ENCODE assay signal across 8 mouse cellular contexts in genomic region chr9:56936861-56937222, GRCm38 (mm10). TPM values are rescaled to one million over a fixed set of nuclear protein-coding genes. Genes with fewer than 3 reads are reported as not detected.
DNase-seq lines count a peak whose midpoint lies in the region; ATAC-seq lines count a peak whose summit lies in the region.

No protein-coding gene starts in this region.

- H3K4me3 ChIP-seq in kidney, embryonic 15.5 days (replicated peaks): peak overlapping the region; percentile 90
- peak overlapping the region; percentile 41 for H3K4me3 ChIP-seq in brown adipose tissue, adult 24 weeks (ENCODE audit: insufficient read depth, low read depth, low read length)
- H3K4me3 ChIP-seq in hindbrain, embryonic 15.5 days: peak overlapping the region; percentile 82
- peak overlapping the region; percentile 78 for H3K4me3 ChIP-seq in midbrain, embryonic 14.5 days (replicated peaks; ENCODE audit: low read depth, low read length)

- no peaks in the 10 kb centered on the region for H3K36me3 ChIP-seq in kidney, embryonic 15.5 days
- H3K36me3 ChIP-seq in hindbrain, embryonic 15.5 days: no peaks in the 10 kb centered on the region
- H3K36me3 ChIP-seq in midbrain, embryonic 14.5 days (ENCODE audit: control insufficient read depth, insufficient read depth, low read length): no peaks in the 10 kb centered on the region

- peak overlapping the region; percentile 19; the same call in 1 of the 2 replicates for H3K9ac ChIP-seq in kidney, embryonic 15.5 days
- H3K9ac ChIP-seq in hindbrain, embryonic 15.5 days: peak overlapping the region; percentile 39; the same call in 1 of the 2 replicates
- H3K9ac ChIP-seq in midbrain, embryonic 14.5 days (replicated peaks; ENCODE audit: low read length): 0 out of 2 replicates have a peak overlapping the region, but pooled peaks have one; percentile 14

- H3K27me3 ChIP-seq in kidney, embryonic 15.5 days: no peaks in the 10 kb centered on the region
- no peaks in the 10 kb centered on the region for H3K27me3 ChIP-seq in hindbrain, embryonic 15.5 days
- no peaks in the 10 kb centered on the region for H3K27me3 ChIP-seq in midbrain, embryonic 14.5 days (ENCODE audit: control insufficient read depth, insufficient read depth, low read length)

- no peak for DNase-seq in kidney, postnatal 36 days
- no peak for DNase-seq in midbrain, embryonic 14.5 days
- no peak for DNase-seq in left cerebral cortex, postnatal 10 days (ENCODE audit: extremely low spot score in 1 of 2, low spot score in 2 of 2)
- DNase-seq in left cerebral cortex, postnatal 36 days (ENCODE audit: low spot score in 2 of 2): no peak
- no peak for DNase-seq in thymus, adult 18-20 months

- intact Hi-C loops in left cerebral cortex, postnatal 10 days (cut with DNase I): no loop called here
- intact Hi-C loops in left cerebral cortex, postnatal 36 days (cut with DNase I): no loop called here

- no peak for ATAC-seq in kidney, embryonic 15.5 days (replicated peaks; ENCODE audit: low FRiP score)
- ATAC-seq in hindbrain, embryonic 15.5 days (ENCODE audit: low FRiP score, low read depth): peak; percentile 6; the same call in 1 of the 2 replicates
- 0 out of 2 replicates have a peak, but pooled peaks have one; percentile 19 for ATAC-seq in midbrain, embryonic 14.5 days (ENCODE audit: low FRiP score, low TSS enrichment)

- peaks cover 14% of the 10 kb centered on the region for H3K4me1 ChIP-seq in kidney, embryonic 15.5 days
- H3K4me1 ChIP-seq in brown adipose tissue, adult 24 weeks (ENCODE audit: control insufficient read depth, insufficient read depth, insufficient read length, low read length): no peaks in the 10 kb centered on the region
- H3K4me1 ChIP-seq in hindbrain, embryonic 15.5 days (replicated peaks): peaks cover 24% of the 10 kb centered on the region
- peaks cover 15% of the 10 kb centered on the region for H3K4me1 ChIP-seq in midbrain, embryonic 14.5 days (ENCODE audit: control insufficient read depth, insufficient read depth, low read length)

- no peaks in the 10 kb centered on the region for H3K9me3 ChIP-seq in kidney, embryonic 15.5 days (replicated peaks)
- H3K9me3 ChIP-seq in hindbrain, embryonic 15.5 days: no peaks in the 10 kb centered on the region
- no peaks in the 10 kb centered on the region for H3K9me3 ChIP-seq in midbrain, embryonic 14.5 days (ENCODE audit: control insufficient read depth, low read length)

- H3K4me2 ChIP-seq in kidney, embryonic 15.5 days: peak overlapping the region; percentile 81
- peak overlapping the region; percentile 78 for H3K4me2 ChIP-seq in hindbrain, embryonic 15.5 days
- peak overlapping the region; percentile 84 for H3K4me2 ChIP-seq in midbrain, embryonic 14.5 days (ENCODE audit: low read length)

- 17% methylated on average over 6 of the region's 6 CpGs for WGBS in kidney, embryonic 15.5 days
- WGBS in hindbrain, embryonic 15.5 days: 19% methylated on average over 6 of the region's 6 CpGs
- 22% methylated on average over 6 of the region's 6 CpGs for WGBS in midbrain, embryonic 14.5 days

- H3K27ac ChIP-seq in kidney, embryonic 15.5 days: peak overlapping the region; percentile 96
- 0 out of 2 replicates have a peak overlapping the region, but pooled peaks have one; percentile 4 for H3K27ac ChIP-seq in brown adipose tissue, adult 24 weeks (replicated peaks; ENCODE audit: low read depth, low read length)
- H3K27ac ChIP-seq in hindbrain, embryonic 15.5 days (replicated peaks): peak overlapping the region; percentile 66
- H3K27ac ChIP-seq in midbrain, embryonic 14.5 days (replicated peaks; ENCODE audit: low read depth, low read length): no peak overlapping the region

RNA-seq across cellular contexts. Expression of gene Imp3, which starts 0.4 kb away (rescaled TPM):
- 90.8 and 93.7 TPM in 2 replicates for polyA plus RNA-seq in kidney, embryonic 15.5 days (2015; fragmentation: Nextera tagmentation; extraction: Ambion mirVana)
- polyA plus RNA-seq in brown adipose tissue, adult 24 weeks (2012; ENCODE audit: insufficient read depth, insufficient read length, missing spikeins): 52.9 and 57.6 TPM in 2 replicates
- polyA plus RNA-seq in hindbrain, embryonic 15.5 days (2015; fragmentation: Nextera tagmentation; extraction: Ambion mirVana): 70.5 and 70.7 TPM in 2 replicates
- 69.6 and 84.5 TPM in 2 replicates for polyA plus RNA-seq in midbrain, embryonic 14.5 days (2014; fragmentation: Nextera tagmentation; extraction: Ambion mirVana)
- 10 to 100 TPM; 49.0 to 55.8 TPM for total RNA-seq in left cerebral cortex, postnatal 10 days (2021)
- total RNA-seq in left cerebral cortex, postnatal 36 days (2021): 10 to 100 TPM; 50.2 to 50.4 TPM

RNA-seq across cellular contexts. Expression of gene Snx33, which starts 8.7 kb away (rescaled TPM):
- polyA plus RNA-seq in kidney, embryonic 15.5 days (2015; fragmentation: Nextera tagmentation; extraction: Ambion mirVana): 9.2 and 10.5 TPM in 2 replicates
- polyA plus RNA-seq in brown adipose tissue, adult 24 weeks (2012; ENCODE audit: insufficient read depth, insufficient read length, missing spikeins): 5.9 and 6.8 TPM in 2 replicates
- 2.8 and 3.1 TPM in 2 replicates for polyA plus RNA-seq in hindbrain, embryonic 15.5 days (2015; fragmentation: Nextera tagmentation; extraction: Ambion mirVana)
- polyA plus RNA-seq in midbrain, embryonic 14.5 days (2014; fragmentation: Nextera tagmentation; extraction: Ambion mirVana): 1.6 and 2.5 TPM in 2 replicates
- total RNA-seq in left cerebral cortex, postnatal 10 days (2021): 1 to 10 TPM; 3.4 to 4.1 TPM
- total RNA-seq in left cerebral cortex, postnatal 36 days (2021): 1 to 10 TPM; 6.9 to 7.9 TPM

RNA-seq across cellular contexts. Expression of gene Snupn, which starts 13.8 kb away (rescaled TPM):
- 24.1 and 28.3 TPM in 2 replicates for polyA plus RNA-seq in kidney, embryonic 15.5 days (2015; fragmentation: Nextera tagmentation; extraction: Ambion mirVana)
- polyA plus RNA-seq in brown adipose tissue, adult 24 weeks (2012; ENCODE audit: insufficient read depth, insufficient read length, missing spikeins): 9.4 and 10.9 TPM in 2 replicates
- polyA plus RNA-seq in hindbrain, embryonic 15.5 days (2015; fragmentation: Nextera tagmentation; extraction: Ambion mirVana): 27.6 and 27.8 TPM in 2 replicates
- polyA plus RNA-seq in midbrain, embryonic 14.5 days (2014; fragmentation: Nextera tagmentation; extraction: Ambion mirVana): 22.8 and 24.1 TPM in 2 replicates
- total RNA-seq in left cerebral cortex, postnatal 10 days (2021): 10 to 100 TPM; 16.3 to 17.3 TPM
- 10 to 100 TPM; 13.9 to 16.0 TPM for total RNA-seq in left cerebral cortex, postnatal 36 days (2021)

RNA-seq across cellular contexts. Expression of gene Ptpn9, which starts 57.9 kb away (rescaled TPM):
- polyA plus RNA-seq in kidney, embryonic 15.5 days (2015; fragmentation: Nextera tagmentation; extraction: Ambion mirVana): 22.7 and 24.2 TPM in 2 replicates
- 9.8 and 13.4 TPM in 2 replicates for polyA plus RNA-seq in brown adipose tissue, adult 24 weeks (2012; ENCODE audit: insufficient read depth, insufficient read length, missing spikeins)
- 25.4 and 30.1 TPM in 2 replicates for polyA plus RNA-seq in hindbrain, embryonic 15.5 days (2015; fragmentation: Nextera tagmentation; extraction: Ambion mirVana)
- 28.2 and 35.3 TPM in 2 replicates for polyA plus RNA-seq in midbrain, embryonic 14.5 days (2014; fragmentation: Nextera tagmentation; extraction: Ambion mirVana)
- 10 to 100 TPM; 27.1 to 28.5 TPM for total RNA-seq in left cerebral cortex, postnatal 10 days (2021)
- total RNA-seq in left cerebral cortex, postnatal 36 days (2021): 10 to 100 TPM; 25.3 to 32.7 TPM
